Mouse (Mus musculus) intestine, embryonic 16.5 days (tissue): ENCODE results near the gene Wdr25. TPM values are rescaled to one million over a fixed set of nuclear protein-coding genes. Genes with fewer than 3 reads are reported as not detected.

ENCODE experiments used
- ATAC-seq: fragments of 200-750 bp; cut with Nextera tagmentation; 2 replicates; pipeline ENCODE4 v1.8.0; 2017; ENCODE audit warnings: moderate TSS enrichment, moderate library complexity
- H3K27ac ChIP-seq: fragments of 300-500 bp; sonication (generic); 2 replicates; pipeline ENCODE4 v1.5.1; 2014; ENCODE audit warnings: mild to moderate bottlenecking, low read length
- H3K27me3 ChIP-seq: fragments of 300-500 bp; sonication (generic); replicated peaks from 2 replicates; pipeline ENCODE4 v1.6.1; 2014; ENCODE audit warnings: low read length, control low read depth, mixed read lengths; ENCODE audit not compliant: control insufficient read depth, insufficient read depth
- H3K36me3 ChIP-seq: fragments of 300-500 bp; sonication (generic); 2 replicates; pipeline ENCODE4 v1.6.1; 2014; ENCODE audit warnings: low read length, control low read depth; ENCODE audit not compliant: control insufficient read depth, insufficient read depth
- H3K4me1 ChIP-seq: fragments of 300-500 bp; sonication (generic); 2 replicates; pipeline ENCODE4 v1.6.1; 2014; ENCODE audit warnings: low read length, control low read depth, mixed read lengths; ENCODE audit not compliant: control insufficient read depth, insufficient read depth
- H3K4me2 ChIP-seq: fragments of 300-500 bp; sonication (generic); 2 replicates; pipeline ENCODE4 v1.6.1; 2014; ENCODE audit warnings: low read depth, low read length, control low read depth
- H3K4me3 ChIP-seq: fragments of 300-500 bp; sonication (generic); 2 replicates; pipeline ENCODE4 v1.5.1; 2014; ENCODE audit warnings: mild to moderate bottlenecking, low read length
- H3K9ac ChIP-seq: fragments of 300-500 bp; sonication (generic); 2 replicates; pipeline ENCODE4 v1.6.1; 2014; ENCODE audit warnings: low read depth, low read length
- H3K9me3 ChIP-seq: fragments of 300-500 bp; sonication (generic); 2 replicates; pipeline ENCODE4 v1.6.1; 2016; ENCODE audit warnings: low read length, control low read depth; ENCODE audit not compliant: control insufficient read depth
- WGBS: fragments of 180-500 bp; shearing (Covaris S2); extraction: QIAGEN DNeasy Blood & Tissue Kit; methylation state at CpG from one replicate; pipeline ENCODE4 v1.1.7; 2014; 5-methylcytosine and 5-hydroxymethylcytosine counted together
- polyA plus RNA-seq: library from polyadenylated mRNA; unstranded; fragments of >200 nt; fragmentation: Nextera tagmentation; extraction: Ambion mirVana; gene quantifications from 2 replicates; pipeline ENCODE4 v1.2.1, GENCODE M21; 2015

Gene Wdr25
- polyA plus RNA-seq, 1 experiment from 2014 or later: 6.9 TPM

DNA sequence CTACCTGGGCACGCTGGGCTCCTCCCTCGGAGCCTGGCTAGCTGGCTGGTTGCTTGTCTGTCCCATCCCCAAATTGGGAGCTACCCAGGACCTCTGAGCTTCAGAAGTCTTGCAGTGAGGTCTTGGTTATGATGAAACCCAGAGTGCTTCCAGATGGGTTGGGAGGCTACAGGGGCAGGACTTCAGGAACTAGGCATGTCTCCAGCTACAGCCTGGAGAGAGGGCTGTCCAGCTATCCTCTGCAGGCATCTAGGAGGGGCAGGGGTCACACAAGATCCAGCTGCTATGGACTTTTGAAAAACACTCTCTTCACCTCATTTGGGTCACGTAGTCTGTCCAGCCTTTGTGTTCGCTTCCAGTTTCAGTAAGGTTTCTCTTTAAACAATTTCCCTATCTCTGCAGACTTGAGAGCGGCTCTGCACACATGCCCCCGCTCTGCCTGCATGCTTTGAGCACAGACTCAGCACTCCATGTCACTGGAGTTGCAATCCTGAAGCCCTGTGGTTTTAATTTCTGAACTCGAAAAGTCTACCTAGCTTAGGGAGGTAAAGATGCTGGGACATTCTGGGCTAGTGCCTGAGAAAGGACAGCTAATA lies 35.7 kb upstream of the Wdr25 start:
- no peaks in the 10 kb centered on the region for H3K27me3 ChIP-seq
- ATAC-seq: 0 out of 2 replicates have a peak, but pooled peaks have one; percentile 16
- no peak overlapping the region for H3K4me2 ChIP-seq
- H3K9ac ChIP-seq: no peak overlapping the region
- H3K4me3 ChIP-seq: no peak overlapping the region
- H3K36me3 ChIP-seq: peaks cover 11% of the 10 kb centered on the region
- no peaks in the 10 kb centered on the region for H3K9me3 ChIP-seq
- 0 out of 2 replicates have a peak, but pooled peaks cover 3% of the 10 kb centered on the region for H3K4me1 ChIP-seq
- peak overlapping the region; percentile 43 for H3K27ac ChIP-seq
- WGBS: 62% methylated on average over 7 of the region's 7 CpGs

GRCm38 (mm10) chr12:108858486-108858885 lies 34.9 kb upstream of the Wdr25 start:
- Histone ChIP-seq H3K27ac (peak overlapping the region; percentile 43; the same call in 1 of the 2 replicates), H3K4me1 (0 out of 2 replicates have a peak, but pooled peaks cover 3% of the 10 kb centered on the region), H3K4me2 (no peak overlapping the region), H3K4me3 (no peak overlapping the region), H3K36me3 (peaks cover 15% of the 10 kb centered on the region), H3K9me3 (no peaks in the 10 kb centered on the region), H3K27me3 (no peaks in the 10 kb centered on the region), H3K9ac (no peak overlapping the region)
- ATAC-seq: no peak
- 78% methylated on average over 5 of the region's 5 CpGs for WGBS

DNA sequence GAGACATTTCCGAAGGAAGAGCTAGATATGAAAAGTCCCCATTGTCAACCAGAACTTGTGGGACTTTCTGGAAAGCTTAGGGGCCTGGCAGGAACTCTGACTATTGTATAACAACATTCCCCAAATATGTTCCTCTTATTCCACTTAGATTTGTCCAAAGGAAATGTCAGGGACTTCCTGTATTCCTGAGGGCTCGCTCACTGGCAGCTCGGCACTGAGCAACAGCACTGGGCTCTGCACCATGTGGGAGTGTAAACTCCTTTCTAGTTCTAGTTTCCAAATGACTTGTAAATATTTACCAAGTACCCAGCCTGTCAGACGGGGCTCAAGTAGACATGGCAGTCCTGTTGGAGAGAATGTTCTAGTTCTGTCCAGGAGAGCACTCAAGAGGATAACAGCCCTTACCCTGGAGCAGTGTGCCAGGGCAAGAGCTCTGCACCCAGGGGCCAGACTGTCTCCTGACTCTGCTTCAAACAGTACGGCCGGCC lies 28.4 kb upstream of the Wdr25 start:
- no peak overlapping the region for H3K9ac ChIP-seq
- H3K9me3 ChIP-seq: no peaks in the 10 kb centered on the region
- no peak overlapping the region for H3K4me2 ChIP-seq
- peak; percentile 53 for ATAC-seq
- H3K4me1 ChIP-seq: no peaks in the 10 kb centered on the region
- no peak overlapping the region for H3K4me3 ChIP-seq
- 59% methylated on average over 6 of the region's 6 CpGs for WGBS
- H3K27ac ChIP-seq: peak overlapping the region; percentile 35; the same call in 1 of the 2 replicates
- no peaks in the 10 kb centered on the region for H3K27me3 ChIP-seq
- H3K36me3 ChIP-seq: peaks cover 42% of the 10 kb centered on the region

GRCm38 (mm10) chr12:108869575-108869974 lies 23.9 kb upstream of the Wdr25 start:
- ATAC-seq: no peak
- no peak overlapping the region for H3K4me3 ChIP-seq
- H3K4me1 ChIP-seq: no peaks in the 10 kb centered on the region
- no peak overlapping the region for H3K9ac ChIP-seq
- 90% methylated on average over 2 of the region's 2 CpGs for WGBS
- peaks cover 31% of the 10 kb centered on the region for H3K36me3 ChIP-seq
- no peak overlapping the region for H3K4me2 ChIP-seq
- no peaks in the 10 kb centered on the region for H3K27me3 ChIP-seq
- H3K27ac ChIP-seq: no peak overlapping the region
- no peaks in the 10 kb centered on the region for H3K9me3 ChIP-seq

DNA sequence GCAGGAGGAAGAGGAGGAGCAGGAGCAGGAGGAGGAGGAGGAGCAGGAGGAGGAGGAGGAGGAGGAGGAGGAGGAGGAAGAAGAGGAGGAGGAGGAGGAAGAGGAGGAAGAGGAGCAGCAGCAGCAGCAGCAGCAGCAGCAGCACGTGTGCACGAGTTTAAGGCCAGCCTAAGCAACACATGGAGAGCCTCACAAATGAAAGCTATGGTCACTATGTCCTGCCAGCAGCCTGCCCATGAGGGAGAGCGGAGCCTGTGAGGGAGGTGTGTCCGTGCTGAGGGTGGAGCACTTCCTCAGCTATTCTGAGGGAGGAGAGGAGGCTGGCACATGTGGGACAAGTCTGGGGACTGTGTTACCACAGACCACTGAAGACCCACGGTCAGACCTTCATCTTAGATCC lies 20.3 kb upstream of the Wdr25 start:
- 75% methylated on average over 5 of the region's 5 CpGs for WGBS
- no peaks in the 10 kb centered on the region for H3K4me1 ChIP-seq
- no peak overlapping the region for H3K4me2 ChIP-seq
- ATAC-seq: no peak
- peaks cover 22% of the 10 kb centered on the region for H3K36me3 ChIP-seq
- no peaks in the 10 kb centered on the region for H3K9me3 ChIP-seq
- no peak overlapping the region for H3K9ac ChIP-seq
- H3K27ac ChIP-seq: no peak overlapping the region
- H3K4me3 ChIP-seq: no peak overlapping the region
- no peaks in the 10 kb centered on the region for H3K27me3 ChIP-seq

GRCm38 (mm10) chr12:108879138-108879537 lies 14.3 kb upstream of the Wdr25 start:
- H3K27me3 ChIP-seq: no peaks in the 10 kb centered on the region
- H3K27ac ChIP-seq: no peak overlapping the region
- no peak overlapping the region for H3K4me3 ChIP-seq
- H3K4me2 ChIP-seq: no peak overlapping the region
- H3K36me3 ChIP-seq: peaks cover 3% of the 10 kb centered on the region
- no peak for ATAC-seq
- 81% methylated on average over 4 of the region's 4 CpGs for WGBS
- H3K4me1 ChIP-seq: 0 out of 2 replicates have a peak, but pooled peaks cover 3% of the 10 kb centered on the region
- no peak overlapping the region for H3K9ac ChIP-seq
- H3K9me3 ChIP-seq: no peaks in the 10 kb centered on the region

DNA sequence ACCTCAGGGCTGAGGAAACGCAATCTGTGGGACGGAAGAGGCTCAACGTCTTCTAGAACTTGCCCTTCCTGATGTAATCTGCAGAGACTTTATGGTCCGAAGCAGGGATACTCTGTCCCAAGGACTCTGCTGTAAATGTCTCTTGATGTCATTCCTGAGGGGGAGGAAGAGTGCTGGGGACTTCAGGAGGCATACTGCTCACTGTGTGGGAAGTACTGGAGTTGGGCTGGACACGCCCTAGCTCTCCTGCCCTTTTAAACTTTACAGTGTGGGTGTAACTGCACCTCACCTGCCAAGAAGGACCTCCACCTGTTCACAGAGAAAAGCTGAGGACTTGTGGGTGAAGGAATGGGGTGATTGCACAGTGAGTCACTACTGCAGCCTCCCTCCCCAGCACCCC lies 12.8 kb upstream of the Wdr25 start:
- Histone ChIP-seq H3K9me3 (no peaks in the 10 kb centered on the region), H3K4me1 (0 out of 2 replicates have a peak, but pooled peaks cover 3% of the 10 kb centered on the region), H3K27me3 (no peaks in the 10 kb centered on the region), H3K4me2 (no peak overlapping the region), H3K9ac (no peak overlapping the region), H3K4me3 (no peak overlapping the region), H3K27ac (peak overlapping the region; percentile 67), H3K36me3 (peaks cover 3% of the 10 kb centered on the region)
- peak; percentile 94 for ATAC-seq
- WGBS: 70% methylated on average over 5 of the region's 5 CpGs

DNA sequence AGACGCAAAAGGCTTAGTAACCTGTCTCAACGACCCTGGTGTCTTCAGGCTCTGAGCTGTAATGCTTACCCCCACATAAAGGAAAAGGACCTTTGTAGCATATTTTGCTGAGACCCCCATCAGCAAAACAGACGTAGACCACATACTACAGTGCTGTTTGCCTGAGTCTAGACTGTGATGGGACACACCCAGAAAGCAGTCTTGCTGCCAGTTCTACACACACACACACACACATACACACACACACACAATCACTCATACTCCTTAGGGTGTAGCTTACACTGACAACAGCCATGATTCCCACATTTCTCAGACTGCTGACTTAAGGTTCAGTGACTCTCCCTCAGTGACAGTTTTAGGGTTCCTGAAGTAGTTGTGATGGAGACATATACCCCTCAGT lies 12.2 kb upstream of the Wdr25 start:
- H3K9ac ChIP-seq: no peak overlapping the region
- 0 out of 2 replicates have a peak, but pooled peaks cover 3% of the 10 kb centered on the region for H3K4me1 ChIP-seq
- no peaks in the 10 kb centered on the region for H3K9me3 ChIP-seq
- H3K27me3 ChIP-seq: no peaks in the 10 kb centered on the region
- peak; percentile 37; the same call in 1 of the 2 replicates for ATAC-seq
- WGBS: 69% methylated on average over 3 of the region's 3 CpGs
- H3K4me2 ChIP-seq: no peak overlapping the region
- H3K4me3 ChIP-seq: no peak overlapping the region
- H3K36me3 ChIP-seq: peaks cover 3% of the 10 kb centered on the region
- peak overlapping the region; percentile 67 for H3K27ac ChIP-seq

GRCm38 (mm10) chr12:108882776-108883175 lies 10.7 kb upstream of the Wdr25 start:
- Histone ChIP-seq H3K27me3 (no peaks in the 10 kb centered on the region), H3K9me3 (no peaks in the 10 kb centered on the region), H3K4me1 (0 out of 2 replicates have a peak, but pooled peaks cover 3% of the 10 kb centered on the region), H3K4me2 (no peak overlapping the region), H3K36me3 (peaks cover 6% of the 10 kb centered on the region), H3K9ac (no peak overlapping the region), H3K27ac (no peak overlapping the region), H3K4me3 (no peak overlapping the region)
- ATAC-seq: no peak
- WGBS: 84% methylated on average over 8 of the region's 8 CpGs
